Mouse (Mus musculus): ENCODE data around the gene Siah1a. TPM values are rescaled to one million over a fixed set of nuclear protein-coding genes. Genes with fewer than 3 reads are reported as not detected.

Gene Siah1a
- polyA plus RNA-seq, 1 experiment from 2014 or later: 92.0 TPM

Other genes starting within 250 kb of the Siah1a start
- 0.26 TPM in 1 of 2 replicates, not detected in the other for gene Abcc12, start 165.2 kb downstream of the Siah1a start, polyA plus RNA-seq (2016; fragmentation: Nextera tagmentation; extraction: Ambion mirVana)
- gene Lonp2, start 121.9 kb downstream of the Siah1a start, polyA plus RNA-seq (2016; fragmentation: Nextera tagmentation; extraction: Ambion mirVana): 70.3 and 75.0 TPM in 2 replicates
- 9.1 and 10.1 TPM in 2 replicates for gene Gm10638, start 235 bp downstream of the Siah1a start, polyA plus RNA-seq (2016; fragmentation: Nextera tagmentation; extraction: Ambion mirVana)
- 12.4 and 12.7 TPM in 2 replicates for gene N4bp1, start 139.3 kb upstream of the Siah1a start, polyA plus RNA-seq (2016; fragmentation: Nextera tagmentation; extraction: Ambion mirVana)